Mouse (Mus musculus): ENCODE measurements around the gene Stox2. TPM values are rescaled to one million over a fixed set of nuclear protein-coding genes. Genes with fewer than 3 reads are reported as not detected.

Gene Stox2
- total RNA-seq, 2 experiments from 2014 or later, result 11.4 to 14.3 TPM

DNA sequence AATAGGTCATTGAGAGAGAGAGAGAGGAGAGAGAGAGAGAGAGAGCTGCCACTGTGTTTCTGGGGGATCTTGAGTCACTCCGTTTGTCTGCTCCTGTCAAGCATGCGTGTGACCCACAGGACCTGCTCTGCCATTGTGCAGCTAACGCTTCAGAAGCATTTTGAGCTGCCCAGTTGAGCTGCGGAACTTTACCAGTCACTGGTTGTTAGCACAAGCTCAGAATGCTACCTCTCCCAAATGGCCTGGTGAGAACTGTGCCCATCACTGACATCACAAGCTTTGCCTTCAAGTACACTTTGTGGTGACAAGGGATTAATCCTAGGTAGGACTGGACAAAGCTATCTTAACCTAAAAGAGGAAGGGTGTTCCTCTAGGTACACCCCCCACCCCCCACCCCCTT, 263.9 kb downstream of the Stox2 start:
- DNase-seq, result no peak

- no peak for DNase-seq
These were observed 265.0 kb downstream of the Stox2 start for GRCm38 (mm10) chr8:47181032-47181698.

DNA sequence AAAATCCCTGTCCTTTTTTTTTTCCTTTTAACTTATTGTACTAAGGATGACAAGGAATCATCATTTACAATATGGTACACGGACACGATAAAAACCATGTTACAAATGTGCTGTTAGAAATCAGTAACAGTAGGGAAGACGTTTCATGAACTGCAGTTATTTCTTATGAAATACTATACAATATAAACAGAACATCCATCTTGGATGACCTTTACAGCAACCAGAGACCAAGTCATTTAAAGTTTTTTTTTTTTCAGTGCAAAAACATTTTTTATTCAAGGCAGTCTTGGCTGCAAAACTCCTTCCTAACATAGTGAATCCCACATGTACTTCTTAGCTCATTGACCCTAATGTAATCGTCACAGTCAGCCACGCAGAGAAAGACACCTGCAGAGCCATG, 266.0 kb downstream of the Stox2 start:
- DNase-seq, result no peak

DNA sequence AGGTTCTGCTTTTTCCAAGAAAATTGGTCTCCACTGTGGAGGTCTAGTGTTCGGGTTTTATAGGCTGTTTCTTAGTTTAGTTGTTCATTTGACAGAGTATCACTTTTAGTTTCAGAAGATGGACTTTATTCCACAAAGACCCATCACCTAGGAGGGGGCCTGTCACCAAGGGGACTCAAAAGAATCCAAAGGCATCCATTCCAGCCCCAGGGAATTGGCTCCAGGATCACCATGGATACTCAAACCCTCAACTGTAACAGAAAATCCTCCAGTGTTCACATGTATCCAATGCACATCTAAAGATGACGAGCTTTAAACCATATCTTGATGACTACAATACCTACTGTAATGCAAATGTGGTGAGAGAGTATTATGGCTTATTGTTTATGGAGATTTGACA, 267.4 kb downstream of the Stox2 start:
- no peak for DNase-seq

GRCm38 (mm10) chr8:47173823-47174222, 272.3 kb downstream of the Stox2 start:
- DNase-seq, result no peak

DNA sequence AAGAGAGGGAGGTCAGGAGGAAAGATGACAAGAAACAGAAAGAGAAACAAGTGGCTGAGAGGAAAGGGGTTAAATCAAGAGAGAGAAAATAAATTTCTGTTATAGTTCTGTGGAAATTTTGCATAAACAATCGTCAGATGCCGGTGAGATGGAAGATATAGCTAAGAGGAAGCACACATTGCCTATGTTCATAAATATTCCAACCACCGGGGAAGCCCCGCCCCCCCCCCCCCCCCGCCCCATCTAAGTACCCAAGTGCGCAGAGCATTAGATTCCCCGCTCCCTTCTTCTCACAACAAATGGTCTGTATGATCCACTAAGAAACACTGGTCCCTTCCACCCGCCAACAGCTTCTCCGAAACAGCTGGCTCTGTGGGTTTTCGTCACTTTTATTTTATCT, 273.3 kb downstream of the Stox2 start:
- DNase-seq, result no peak

GRCm38 (mm10) chr8:47160688-47161087, 285.5 kb downstream of the Stox2 start:
- no peak for DNase-seq

DNA sequence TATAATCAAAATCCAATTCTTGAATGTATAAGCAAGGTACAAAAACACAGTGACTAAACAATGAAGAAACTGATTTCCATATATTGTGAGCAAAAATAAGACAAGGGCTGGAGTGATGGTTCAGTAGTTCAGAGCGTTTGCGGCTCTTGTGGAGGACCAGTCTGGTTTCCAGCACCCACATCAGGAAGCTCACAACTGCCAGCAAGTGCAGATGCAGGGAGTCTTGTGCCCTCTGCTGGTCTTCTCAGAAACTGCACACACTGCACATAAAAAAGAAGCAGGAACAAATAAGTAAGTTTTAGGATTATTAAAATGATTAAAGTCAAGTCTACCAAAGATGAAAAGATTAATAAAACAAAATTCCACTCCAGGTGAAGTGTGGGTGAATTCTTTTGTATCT, 291.6 kb downstream of the Stox2 start:
- DNase-seq, result no peak

DNA sequence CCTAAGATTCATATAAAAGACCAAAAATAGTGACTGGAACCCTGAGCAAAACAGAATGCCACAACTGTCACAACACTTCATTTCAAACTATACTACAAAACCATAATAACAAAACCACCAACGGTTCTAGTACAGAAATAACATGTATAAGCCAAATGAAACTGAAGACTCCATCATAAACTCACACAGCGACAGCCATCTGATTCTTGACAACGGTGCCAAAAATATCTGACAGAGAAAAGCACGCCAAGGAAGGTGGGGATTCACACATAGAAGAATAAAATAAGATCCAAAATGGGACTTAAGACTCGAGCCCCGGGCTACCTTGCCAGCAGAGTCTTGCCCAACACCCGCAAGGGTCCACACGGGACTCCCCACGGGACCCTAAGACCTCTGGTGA, 300.9 kb downstream of the Stox2 start:
- no peak for DNase-seq

GRCm38 (mm10) chr8:47136047-47136446, 310.1 kb downstream of the Stox2 start:
- no peak for DNase-seq

GRCm38 (mm10) chr8:47135586-47135985, 310.6 kb downstream of the Stox2 start:
- no peak for DNase-seq

DNA sequence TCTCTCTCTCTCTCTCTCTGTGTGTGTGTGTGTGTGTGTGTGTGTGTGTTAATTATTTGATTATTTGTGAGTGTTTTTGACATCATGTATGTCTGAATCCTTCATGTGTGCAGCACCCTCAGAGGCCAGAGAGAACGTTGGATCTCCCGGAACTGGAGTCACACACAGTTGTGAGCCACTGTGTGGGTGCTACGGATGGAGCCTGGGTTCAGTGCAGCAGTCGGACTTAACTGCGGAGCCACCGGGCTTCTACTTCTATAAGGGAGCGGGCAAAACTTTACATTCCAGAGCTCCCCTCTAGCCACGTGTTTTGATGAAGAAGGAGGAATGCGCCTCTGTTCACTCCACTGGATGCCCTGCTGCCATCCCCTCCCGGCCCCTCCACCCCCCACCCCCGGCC, 311.4 kb downstream of the Stox2 start:
- no peak for DNase-seq

DNA sequence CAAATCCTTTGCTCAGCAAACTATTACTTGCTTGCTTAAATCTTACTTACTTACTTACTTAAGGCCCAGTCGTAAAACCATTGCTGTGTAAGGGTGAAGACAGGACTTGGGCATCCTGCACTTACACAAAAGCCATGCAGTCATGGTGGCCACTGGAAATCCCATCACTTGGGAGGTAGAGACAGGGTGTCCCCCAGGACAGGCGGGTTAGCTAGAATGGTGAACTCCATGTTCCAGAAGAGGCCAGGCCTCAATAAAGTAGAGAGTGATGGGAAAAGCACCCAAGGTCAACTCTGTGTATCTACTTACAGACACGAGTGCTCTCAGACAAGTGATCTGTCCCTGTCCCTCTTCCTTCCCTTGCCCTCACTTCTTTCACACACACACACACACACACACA, 312.8 kb downstream of the Stox2 start:
- no peak for DNase-seq

Other genes starting within 250 kb of the Stox2 start
- 10 to 100 TPM; 35.5 to 41.4 TPM for gene Trappc11, start 87.1 kb upstream of the Stox2 start, total RNA-seq (2021)
- 10 to 100 TPM; 49.8 to 53.9 TPM for gene Rwdd4a, start 87.3 kb upstream of the Stox2 start, total RNA-seq (2021)
- gene Ing2, start 229.2 kb upstream of the Stox2 start, total RNA-seq (2021), result 10 to 100 TPM; 20.5 to 24.3 TPM